Mouse (Mus musculus): ENCODE data around the gene Pip5k1c. TPM values are rescaled to one million over a fixed set of nuclear protein-coding genes. Genes with fewer than 3 reads are reported as not detected.
A peak's percentile ranks its signal among the peaks of the same experiment; 100 is the strongest.

The Pip5k1c gene
- polyA plus RNA-seq, 1 experiment from 2014 or later: 19.1 TPM

DNA sequence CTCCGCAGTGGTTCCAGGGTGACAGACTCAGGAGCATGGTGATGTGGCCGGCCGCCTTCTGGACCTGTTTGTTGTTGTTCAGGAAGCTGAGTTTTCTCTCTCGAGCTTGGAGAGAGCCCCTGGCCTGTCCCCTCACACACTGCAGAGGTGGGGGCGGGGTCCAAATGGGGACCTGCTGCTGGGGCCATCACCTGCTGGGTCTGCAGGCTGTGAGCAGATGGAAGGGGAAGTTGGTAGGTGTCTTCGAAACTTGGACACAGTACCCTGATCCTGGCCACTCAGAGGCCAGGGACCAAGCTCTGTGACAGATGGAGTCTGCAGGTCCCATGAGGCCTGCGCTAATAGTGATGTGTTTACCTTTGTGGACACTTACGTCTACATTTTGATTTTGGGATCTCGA is 8.6 kb downstream of the Pip5k1c start:
- Histone ChIP-seq H3K27me3 (ENCODE audit: control insufficient read depth, insufficient read depth, low read length) (no peaks in the 10 kb centered on the region), H3K9ac (ENCODE audit: low read length) (no peak overlapping the region), H3K27ac (replicated peaks) (no peak overlapping the region), H3K36me3 (ENCODE audit: control insufficient read depth, insufficient read depth, low read length) (peaks cover 2% of the 10 kb centered on the region; the same call in 1 of the 2 replicates), H3K9me3 (ENCODE audit: control insufficient read depth, low read length) (no peaks in the 10 kb centered on the region), H3K4me2 (replicated peaks; ENCODE audit: low read depth) (no peak overlapping the region), H3K4me1 (replicated peaks; ENCODE audit: control insufficient read depth, insufficient read depth) (peaks cover 6% of the 10 kb centered on the region; the same call in 1 of the 2 replicates), H3K4me3 (ENCODE audit: low read depth, low read length) (no peak overlapping the region)
- TF ChIP-seq EP300 (optimal IDR thresholded peaks at IDR 0.05) (no peak), CTCF (IDR thresholded peaks at IDR 0.05; ENCODE audit: low read depth) (no peak)
- DNase-seq (ENCODE audit: low spot score): no peak
- 73% methylated on average over 9 of the region's 9 CpGs for WGBS
- ATAC-seq (ENCODE audit: low FRiP score, low TSS enrichment): no peak

DNA sequence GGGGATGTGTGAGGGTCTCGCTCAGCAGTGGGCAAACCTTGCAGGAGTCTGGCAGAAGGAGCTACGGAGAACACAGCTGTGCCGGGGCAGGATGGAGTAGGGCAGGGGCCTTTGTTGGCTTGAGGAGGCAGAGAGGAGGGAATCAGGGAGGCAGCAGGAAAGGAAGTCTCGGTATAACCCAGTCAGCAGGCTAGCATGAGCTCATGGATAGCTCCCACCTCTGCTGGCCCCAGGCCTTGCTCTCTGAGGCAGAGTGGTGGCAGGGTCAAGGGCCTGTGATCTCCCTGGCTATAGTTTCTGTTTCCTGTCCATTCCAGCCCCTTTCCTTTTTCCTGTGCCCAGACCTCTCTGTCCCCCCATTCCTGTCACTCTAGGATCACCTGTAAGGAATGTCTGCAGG is 9.5 kb downstream of the Pip5k1c start:
- Histone ChIP-seq H3K36me3 (ENCODE audit: control insufficient read depth, insufficient read depth, low read length) (peaks cover 10% of the 10 kb centered on the region), H3K4me3 (ENCODE audit: low read depth, low read length) (no peak overlapping the region), H3K9me3 (ENCODE audit: control insufficient read depth, low read length) (no peaks in the 10 kb centered on the region), H3K4me2 (replicated peaks; ENCODE audit: low read depth) (0 out of 2 replicates have a peak overlapping the region, but pooled peaks have one; percentile 20), H3K9ac (ENCODE audit: low read length) (0 out of 2 replicates have a peak overlapping the region, but pooled peaks have one; percentile 38), H3K27me3 (ENCODE audit: control insufficient read depth, insufficient read depth, low read length) (no peaks in the 10 kb centered on the region), H3K4me1 (replicated peaks; ENCODE audit: control insufficient read depth, insufficient read depth) (peaks cover 6% of the 10 kb centered on the region; the same call in 1 of the 2 replicates), H3K27ac (replicated peaks) (peak overlapping the region; percentile 67)
- ATAC-seq (ENCODE audit: low FRiP score, low TSS enrichment) (no peak), DNase-seq (ENCODE audit: low spot score) (no peak)
- TF ChIP-seq EP300 (optimal IDR thresholded peaks at IDR 0.05) (no peak), CTCF (IDR thresholded peaks at IDR 0.05; ENCODE audit: low read depth) (no peak)
- 36% methylated on average over 4 of the region's 4 CpGs for WGBS

DNA sequence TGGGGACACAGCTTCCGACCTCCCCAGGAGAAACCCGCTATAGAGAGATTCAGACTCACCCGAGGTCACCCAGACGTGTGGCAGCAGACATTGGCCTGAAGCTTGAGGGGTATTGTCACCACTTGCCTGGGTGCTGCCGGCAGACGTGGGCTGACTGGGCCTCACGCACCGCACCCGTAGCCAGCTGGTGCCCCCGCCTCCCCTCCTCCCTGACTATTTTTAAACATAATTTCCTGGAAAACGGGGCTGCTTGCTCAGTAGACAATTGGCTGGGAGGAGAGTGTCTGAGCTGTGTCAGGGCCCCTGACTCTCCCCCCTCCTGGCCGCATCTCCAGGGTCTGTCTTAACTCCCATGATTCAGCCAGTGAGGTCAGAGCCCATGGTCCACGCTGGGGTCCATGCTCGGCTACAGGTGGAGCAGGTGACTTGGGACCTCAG is 10.0 kb downstream of the Pip5k1c start:
- Histone ChIP-seq H3K9ac (ENCODE audit: low read length) (peak overlapping the region; percentile 38; the same call in 1 of the 2 replicates), H3K4me3 (ENCODE audit: low read depth, low read length) (no peak overlapping the region), H3K4me1 (replicated peaks; ENCODE audit: control insufficient read depth, insufficient read depth) (peaks cover 6% of the 10 kb centered on the region; the same call in 1 of the 2 replicates), H3K9me3 (ENCODE audit: control insufficient read depth, low read length) (no peaks in the 10 kb centered on the region), H3K36me3 (ENCODE audit: control insufficient read depth, insufficient read depth, low read length) (peaks cover 15% of the 10 kb centered on the region), H3K4me2 (replicated peaks; ENCODE audit: low read depth) (peak overlapping the region; percentile 20; the same call in 1 of the 2 replicates), H3K27me3 (ENCODE audit: control insufficient read depth, insufficient read depth, low read length) (no peaks in the 10 kb centered on the region), H3K27ac (replicated peaks) (peak overlapping the region; percentile 67)
- no peak for DNase-seq (ENCODE audit: low spot score)
- WGBS: 20% methylated on average over 14 of the region's 14 CpGs
- TF ChIP-seq CTCF (IDR thresholded peaks at IDR 0.05; ENCODE audit: low read depth): no peak
- no peak for TF ChIP-seq EP300 (optimal IDR thresholded peaks at IDR 0.05)
- ATAC-seq (ENCODE audit: low FRiP score, low TSS enrichment): no peak; the same call in 1 of the 2 replicates

DNA sequence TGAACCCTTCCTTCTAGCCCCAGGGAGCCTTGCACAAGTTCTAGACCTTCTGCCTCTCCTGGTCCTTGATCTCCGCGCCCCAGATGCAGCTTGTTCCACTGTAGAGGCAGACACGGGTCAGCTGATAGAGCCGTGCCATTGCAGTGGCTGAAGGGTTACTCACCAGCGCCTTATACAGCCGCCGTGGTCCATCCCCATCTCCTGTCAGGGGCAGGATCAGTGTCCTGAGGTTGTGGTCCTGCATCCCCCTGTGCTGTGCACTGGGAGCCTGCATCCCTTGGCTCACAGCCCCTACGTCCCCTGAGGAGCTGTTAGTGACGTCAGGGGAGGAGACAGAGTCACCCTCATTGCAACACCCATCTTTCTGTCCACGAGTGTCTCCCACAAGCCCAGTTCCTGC is 10.5 kb downstream of the Pip5k1c start:
- WGBS: 60% methylated on average over 10 of the region's 10 CpGs
- no peak for ATAC-seq (ENCODE audit: low FRiP score, low TSS enrichment)

DNA sequence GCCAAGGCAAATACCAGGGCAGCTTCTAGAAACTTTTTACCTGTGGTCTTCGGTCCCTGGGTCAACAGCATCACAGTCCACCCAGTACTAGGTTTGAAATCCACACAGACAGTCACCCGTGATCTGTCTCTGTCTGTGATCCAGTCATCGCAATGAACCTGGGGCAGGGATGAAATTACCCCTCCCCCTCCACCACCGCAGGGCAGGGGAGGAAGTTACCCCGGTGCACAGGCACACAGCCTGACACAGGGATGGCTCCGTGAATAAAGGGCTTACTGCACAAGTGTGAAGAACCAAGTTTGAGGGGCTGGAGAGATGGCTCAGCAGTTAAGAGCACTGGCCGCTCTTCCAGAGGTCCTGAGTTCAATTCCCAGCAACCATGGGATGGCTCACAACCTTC is 11.0 kb downstream of the Pip5k1c start:
- H3K4me1 ChIP-seq (replicated peaks; ENCODE audit: control insufficient read depth, insufficient read depth): peaks cover 6% of the 10 kb centered on the region; the same call in 1 of the 2 replicates
- H3K4me2 ChIP-seq (replicated peaks; ENCODE audit: low read depth): no peak overlapping the region
- no peak for ATAC-seq (ENCODE audit: low FRiP score, low TSS enrichment)
- no peaks in the 10 kb centered on the region for H3K27me3 ChIP-seq (ENCODE audit: control insufficient read depth, insufficient read depth, low read length)
- no peak overlapping the region for H3K27ac ChIP-seq (replicated peaks)
- 67% methylated on average over 7 of the region's 7 CpGs for WGBS
- no peak for TF ChIP-seq CTCF (IDR thresholded peaks at IDR 0.05; ENCODE audit: low read depth)
- TF ChIP-seq EP300 (optimal IDR thresholded peaks at IDR 0.05): no peak
- H3K9ac ChIP-seq (ENCODE audit: low read length): 0 out of 2 replicates have a peak overlapping the region, but pooled peaks have one; percentile 38
- H3K36me3 ChIP-seq (ENCODE audit: control insufficient read depth, insufficient read depth, low read length): peaks cover 19% of the 10 kb centered on the region
- no peaks in the 10 kb centered on the region for H3K9me3 ChIP-seq (ENCODE audit: control insufficient read depth, low read length)
- no peak for DNase-seq (ENCODE audit: low spot score)
- H3K4me3 ChIP-seq (ENCODE audit: low read depth, low read length): no peak overlapping the region

More for the DNA sequence above, 10.5 kb downstream of the Pip5k1c start:
- TF ChIP-seq EP300 (optimal IDR thresholded peaks at IDR 0.05): no peak
- TF ChIP-seq CTCF (IDR thresholded peaks at IDR 0.05; ENCODE audit: low read depth): no peak
- H3K9ac ChIP-seq (ENCODE audit: low read length): peak overlapping the region; percentile 38; the same call in 1 of the 2 replicates
- peak overlapping the region; percentile 20; the same call in 1 of the 2 replicates for H3K4me2 ChIP-seq (replicated peaks; ENCODE audit: low read depth)
- H3K9me3 ChIP-seq (ENCODE audit: control insufficient read depth, low read length): no peaks in the 10 kb centered on the region
- H3K27ac ChIP-seq (replicated peaks): peak overlapping the region; percentile 67
- H3K4me1 ChIP-seq (replicated peaks; ENCODE audit: control insufficient read depth, insufficient read depth): peaks cover 6% of the 10 kb centered on the region; the same call in 1 of the 2 replicates
- H3K27me3 ChIP-seq (ENCODE audit: control insufficient read depth, insufficient read depth, low read length): no peaks in the 10 kb centered on the region
- no peak for DNase-seq (ENCODE audit: low spot score)
- H3K36me3 ChIP-seq (ENCODE audit: control insufficient read depth, insufficient read depth, low read length): peaks cover 17% of the 10 kb centered on the region
- H3K4me3 ChIP-seq (ENCODE audit: low read depth, low read length): no peak overlapping the region

DNA sequence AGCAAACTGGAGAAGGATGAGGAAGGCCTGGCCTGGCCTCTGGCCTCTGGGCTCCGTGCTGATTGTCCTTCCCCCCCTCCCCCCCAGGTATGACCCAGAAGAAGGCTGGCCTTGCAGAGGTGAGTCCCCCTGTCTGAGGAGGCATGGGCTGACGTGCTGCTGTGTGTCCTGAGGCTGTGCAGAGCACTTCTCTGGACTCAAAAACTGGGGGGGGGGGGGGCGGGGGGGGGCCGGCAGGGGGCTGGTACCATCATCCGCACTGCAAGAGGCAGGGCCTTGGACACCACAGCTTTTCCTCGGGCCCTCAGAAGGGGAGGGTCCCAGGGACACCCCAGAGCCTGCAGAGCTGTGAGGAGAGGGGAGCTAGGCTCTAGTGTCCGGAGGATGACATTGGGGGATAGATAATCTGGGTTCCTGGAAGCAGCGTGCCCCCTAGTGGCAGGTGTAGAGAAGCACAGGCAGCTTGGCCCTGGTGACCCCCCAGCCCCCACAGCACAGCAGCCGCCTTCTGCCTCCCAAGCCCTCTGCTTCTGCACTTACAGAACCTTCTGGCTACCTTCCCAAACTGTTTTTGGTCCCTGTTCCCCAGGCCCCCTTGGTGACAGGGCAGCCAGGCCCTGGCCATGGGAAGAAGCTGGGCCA is 12.0 kb downstream of the Pip5k1c start:
- Histone ChIP-seq H3K4me2 (replicated peaks; ENCODE audit: low read depth) (no peak overlapping the region), H3K36me3 (ENCODE audit: control insufficient read depth, insufficient read depth, low read length) (peaks cover 25% of the 10 kb centered on the region), H3K27me3 (ENCODE audit: control insufficient read depth, insufficient read depth, low read length) (no peaks in the 10 kb centered on the region), H3K9me3 (ENCODE audit: control insufficient read depth, low read length) (no peaks in the 10 kb centered on the region), H3K27ac (replicated peaks) (no peak overlapping the region), H3K9ac (ENCODE audit: low read length) (no peak overlapping the region), H3K4me3 (ENCODE audit: low read depth, low read length) (no peak overlapping the region), H3K4me1 (replicated peaks; ENCODE audit: control insufficient read depth, insufficient read depth) (peaks cover 6% of the 10 kb centered on the region; the same call in 1 of the 2 replicates)
- 28% methylated on average over 7 of the region's 9 CpGs for WGBS
- ATAC-seq (ENCODE audit: low FRiP score, low TSS enrichment): 0 out of 2 replicates have a peak, but pooled peaks have one; percentile 8
- peak; percentile 68 for DNase-seq (ENCODE audit: low spot score)
- peak; percentile 84 for TF ChIP-seq CTCF (IDR thresholded peaks at IDR 0.05; ENCODE audit: low read depth)
- TF ChIP-seq EP300 (optimal IDR thresholded peaks at IDR 0.05): no peak

Measured in stomach, postnatal 0 days (tissue).